Mouse (Mus musculus) adrenal gland, adult 18-20 months (tissue): ENCODE measurements around the gene Robo2. TPM values are rescaled to one million over a fixed set of nuclear protein-coding genes. Genes with fewer than 3 reads are reported as not detected.

Source experiments
- DNase-seq, 2 experiments: peaks; one replicate each; pipeline ENCODE4 v3.0.0; 2021 to 2022; ENCODE audit warnings: low spot score in 2 of 2
- long read RNA-seq, 2 experiments: library from polyadenylated mRNA; stranded (forward); transcript quantifications; one replicate each; pipeline ENCODE4 v2.0.0; 2021
- total RNA-seq, 2 experiments: library from RNA; stranded (reverse); gene quantifications; 1 replicate in 1 of 2; 2 replicates in 1 of 2; pipeline ENCODE4 v1.2.3; 2021

Gene Robo2
- total RNA-seq: 1 to 10 TPM; 3.8 to 4.1 TPM
- long read RNA-seq, experiment 1: 0 reads
- long read RNA-seq, experiment 2: 0 reads

GRCm38 (mm10) chr16:74411481-74412251 is at the start of gene Robo2:
Gene Robo2, minus strand, starts transcription at chr16:74411825.
- DNase-seq: peak; percentile 19 to 22

- no peak for DNase-seq
Observed at GRCm38 (mm10) chr16:74458138-74458537, 46.5 kb upstream of the Robo2 start.

GRCm38 (mm10) chr16:74457736-74458135 is 46.1 kb upstream of the Robo2 start:
- DNase-seq: no peak

- no peak for DNase-seq
Observed at GRCm38 (mm10) chr16:74456808-74457470, 45.3 kb upstream of the Robo2 start.

- DNase-seq: no peak
Observed at GRCm38 (mm10) chr16:74455179-74455578, 43.6 kb upstream of the Robo2 start.

GRCm38 (mm10) chr16:74448025-74448424 is 36.4 kb upstream of the Robo2 start:
- DNase-seq: no peak

GRCm38 (mm10) chr16:74427071-74427470 is 15.4 kb upstream of the Robo2 start:
- DNase-seq: no peak

- no peak for DNase-seq
Observed at GRCm38 (mm10) chr16:74420324-74420723, 8.7 kb upstream of the Robo2 start.

- DNase-seq: peak in 1 of 2 experiments; percentile 10
Observed at GRCm38 (mm10) chr16:74412471-74413291, 1.1 kb upstream of the Robo2 start.

- no peak for DNase-seq
Observed at GRCm38 (mm10) chr16:74411021-74411420, 604 bp downstream of the Robo2 start.

- no peak for DNase-seq
Observed at GRCm38 (mm10) chr16:74410125-74410524, 1.5 kb downstream of the Robo2 start.

GRCm38 (mm10) chr16:74409548-74409947 is 2.1 kb downstream of the Robo2 start:
- DNase-seq: no peak

- DNase-seq: no peak
Observed at GRCm38 (mm10) chr16:74408566-74408965, 3.1 kb downstream of the Robo2 start.

- no peak for DNase-seq
Observed at GRCm38 (mm10) chr16:74397291-74397690, 14.3 kb downstream of the Robo2 start.

GRCm38 (mm10) chr16:74395678-74396077 is 15.9 kb downstream of the Robo2 start:
- DNase-seq: no peak

- no peak for DNase-seq
Observed at GRCm38 (mm10) chr16:74379458-74379857, 32.2 kb downstream of the Robo2 start.

- DNase-seq: no peak
Observed at GRCm38 (mm10) chr16:74375342-74375940, 36.2 kb downstream of the Robo2 start.

- DNase-seq: no peak
Observed at GRCm38 (mm10) chr16:74374540-74374939, 37.1 kb downstream of the Robo2 start.

GRCm38 (mm10) chr16:74373407-74373806 is 38.2 kb downstream of the Robo2 start:
- DNase-seq: no peak

GRCm38 (mm10) chr16:74372876-74373275 is 38.7 kb downstream of the Robo2 start:
- no peak for DNase-seq

GRCm38 (mm10) chr16:74348437-74348836 is 63.2 kb downstream of the Robo2 start:
- DNase-seq: no peak
